Mouse (Mus musculus) thymus, postnatal 14 days (tissue): ENCODE results near the gene Bpifc.
"Not testable (repeated sequence)": the region's sequence is repeated elsewhere in the genome, so short reads cannot be mapped to it uniquely, and the experiment has no call there.

Source experiments
- DNase-seq: peaks from one replicate; pipeline ENCODE4 v3.0.0; 2021

Bpifc gene

GRCm38 (mm10) chr10:86011781-86012180 lies at the start of gene Bpifc:
Gene Bpifc, minus strand, starts transcription at chr10:86011895.
- DNase-seq: no peak

- DNase-seq: no peak
Measured at GRCm38 (mm10) chr10:86060267-86060666, 48.6 kb upstream of the Bpifc start.

- DNase-seq: no peak
Measured at GRCm38 (mm10) chr10:86057712-86058111, 46.0 kb upstream of the Bpifc start.

GRCm38 (mm10) chr10:86057286-86057685 lies 45.6 kb upstream of the Bpifc start:
- DNase-seq: no peak

- no peak for DNase-seq
Measured at GRCm38 (mm10) chr10:86056297-86056903, 44.7 kb upstream of the Bpifc start.

GRCm38 (mm10) chr10:86052818-86053522 lies 41.3 kb upstream of the Bpifc start:
- DNase-seq: no peak

- no peak for DNase-seq
Measured at GRCm38 (mm10) chr10:86050522-86050921, 38.8 kb upstream of the Bpifc start.

- no peak for DNase-seq
Measured at GRCm38 (mm10) chr10:86047786-86048185, 36.1 kb upstream of the Bpifc start.

- no peak for DNase-seq
Measured at GRCm38 (mm10) chr10:86046371-86046770, 34.7 kb upstream of the Bpifc start.

GRCm38 (mm10) chr10:86044066-86044465 lies 32.4 kb upstream of the Bpifc start:
- no peak for DNase-seq

- no peak for DNase-seq
Measured at GRCm38 (mm10) chr10:86043651-86044050, 32.0 kb upstream of the Bpifc start.

GRCm38 (mm10) chr10:86034007-86034728 lies 22.5 kb upstream of the Bpifc start:
- DNase-seq: no peak

- DNase-seq: no peak
Measured at GRCm38 (mm10) chr10:86032517-86032916, 20.8 kb upstream of the Bpifc start.

GRCm38 (mm10) chr10:86030743-86031142 lies 19.0 kb upstream of the Bpifc start:
- no peak for DNase-seq

GRCm38 (mm10) chr10:86026807-86027206 lies 15.1 kb upstream of the Bpifc start:
- DNase-seq: not testable (repeated sequence)

- no peak for DNase-seq
Measured at GRCm38 (mm10) chr10:86026354-86026753, 14.7 kb upstream of the Bpifc start.

- no peak for DNase-seq
Measured at GRCm38 (mm10) chr10:86025906-86026305, 14.2 kb upstream of the Bpifc start.

GRCm38 (mm10) chr10:86023149-86023548 lies 11.5 kb upstream of the Bpifc start:
- DNase-seq: no peak

- DNase-seq: no peak
Measured at GRCm38 (mm10) chr10:86022474-86022816, 10.8 kb upstream of the Bpifc start.

GRCm38 (mm10) chr10:86021749-86022473 lies 10.2 kb upstream of the Bpifc start, which contains the start of gene Fbxo7:
Gene Fbxo7, plus strand, starts transcription at chr10:86021972.
- peak; percentile 89 for DNase-seq

- no peak for DNase-seq
Measured at GRCm38 (mm10) chr10:86021408-86021748, 9.7 kb upstream of the Bpifc start.

- DNase-seq: no peak
Measured at GRCm38 (mm10) chr10:86018813-86019212, 7.1 kb upstream of the Bpifc start.

GRCm38 (mm10) chr10:86017781-86018180 lies 6.1 kb upstream of the Bpifc start:
- DNase-seq: no peak
